Mouse (Mus musculus) E14TG2a.4 (cell line): ENCODE measurements around the gene Rcor2.

Source experiments
- CTCF ChIP-seq: conservative IDR thresholded peaks from 2 replicates; pipeline ENCODE4 v1.5.1; 2014; ENCODE audit warnings: low read length
- NANOG ChIP-seq: IDR thresholded peaks from 2 replicates; pipeline ENCODE4 v1.6.1; 2014; ENCODE audit warnings: borderline replicate concordance, low read length, mixed read lengths
- POU5F1 ChIP-seq: IDR thresholded peaks from 2 replicates; pipeline ENCODE4 v1.6.1; 2014; ENCODE audit warnings: low read length, borderline replicate concordance

DNA sequence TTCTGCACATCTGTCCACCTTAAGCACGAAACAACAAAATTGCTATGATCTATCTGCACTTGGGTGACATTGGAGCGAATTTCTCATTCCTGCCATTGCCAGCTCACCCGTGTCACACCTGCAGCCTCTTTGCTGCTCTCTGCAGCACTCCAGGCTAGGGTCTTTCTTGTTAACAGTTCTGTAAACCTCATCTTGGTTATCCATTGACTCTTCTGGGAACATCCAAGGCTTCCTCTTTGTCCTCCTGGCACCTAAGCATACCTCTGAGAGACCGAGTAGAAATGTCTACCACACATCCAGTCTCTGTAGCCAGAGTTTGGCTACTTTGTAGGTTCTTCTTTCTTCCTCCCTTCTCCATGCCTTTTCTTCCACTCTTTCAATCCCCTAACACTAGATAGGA lies 28.8 kb downstream of the Rcor2 start:
- no peak for TF ChIP-seq CTCF
- TF ChIP-seq POU5F1: no peak
- TF ChIP-seq NANOG: no peak
